Mouse (Mus musculus): ENCODE results near the gene Ccdc191. TPM values are rescaled to one million over a fixed set of nuclear protein-coding genes. Genes with fewer than 3 reads are reported as not detected.

The Ccdc191 gene
- polyA plus RNA-seq, 1 experiment from 2014 or later = 12.7 TPM

Other genes starting within 250 kb of the Ccdc191 start
- not detected in 2 replicates for gene Tigit, start 225.7 kb upstream of the Ccdc191 start, polyA plus RNA-seq (2016; fragmentation: Nextera tagmentation; extraction: Ambion mirVana)
- gene Drd3, start 135.8 kb upstream of the Ccdc191 start, polyA plus RNA-seq (2016; fragmentation: Nextera tagmentation; extraction: Ambion mirVana) = not detected in 2 replicates
- gene Qtrt2, start 37.0 kb downstream of the Ccdc191 start, polyA plus RNA-seq (2016; fragmentation: Nextera tagmentation; extraction: Ambion mirVana) = 25.1 and 31.5 TPM in 2 replicates
- 0.25 and 0.32 TPM in 2 replicates for gene Zdhhc23, start 90.0 kb downstream of the Ccdc191 start, polyA plus RNA-seq (2016; fragmentation: Nextera tagmentation; extraction: Ambion mirVana)
- gene Gramd1c, start 173.5 kb downstream of the Ccdc191 start, polyA plus RNA-seq (2016; fragmentation: Nextera tagmentation; extraction: Ambion mirVana) = 2.5 and 3.0 TPM in 2 replicates
- gene Atp6v1a, start 249.9 kb downstream of the Ccdc191 start, polyA plus RNA-seq (2016; fragmentation: Nextera tagmentation; extraction: Ambion mirVana) = 43.3 and 47.6 TPM in 2 replicates